Mouse (Mus musculus): Measurements from ENCODE around the gene Hcls1. TPM values are rescaled to one million over a fixed set of nuclear protein-coding genes. Genes with fewer than 3 reads are reported as not detected.

Gene Hcls1
- polyA plus RNA-seq, 1 experiment from 2014 or later, result 1.4 TPM

DNA sequence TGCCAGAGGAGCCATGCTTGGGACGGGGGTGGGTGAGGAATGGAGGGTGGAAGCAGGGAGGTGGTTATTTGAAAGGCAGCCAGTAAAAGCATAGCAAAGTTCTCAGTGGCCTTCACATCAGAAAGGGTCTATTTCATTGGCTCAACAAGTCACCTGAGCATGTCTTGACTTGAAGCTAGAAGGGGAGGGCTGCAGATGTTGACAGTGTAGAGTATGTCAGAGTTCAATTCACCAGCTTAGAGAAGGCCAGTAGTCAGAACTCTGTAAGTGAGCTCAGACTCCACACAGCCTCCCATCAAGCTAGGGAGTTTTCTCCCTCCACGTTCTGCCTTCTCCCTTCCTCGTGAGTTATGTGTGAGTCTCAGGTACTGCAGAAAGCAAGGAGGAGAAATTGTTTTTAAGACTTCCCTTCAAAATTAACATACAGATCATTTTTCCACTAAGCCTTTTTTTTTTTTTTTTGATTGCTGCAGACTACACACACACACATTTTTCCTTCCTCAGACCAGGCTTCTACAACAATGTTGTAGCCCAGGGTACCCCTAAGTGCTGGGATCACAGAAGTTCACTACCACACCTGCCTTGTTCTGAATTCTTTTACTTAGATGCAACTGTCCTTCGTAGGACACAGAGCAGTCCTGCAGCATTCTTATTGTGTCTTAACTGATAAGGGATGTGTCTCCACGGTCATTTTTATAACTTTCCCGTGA, 497 bp upstream of the Hcls1 start:
- no peak overlapping the region for H3K27ac ChIP-seq (ENCODE audit: low read depth, low read length)
- DNase-seq (ENCODE audit: low spot score) (no peak), ATAC-seq (no peak)
- peaks cover 36% of the 10 kb centered on the region for H3K36me3 ChIP-seq (ENCODE audit: control insufficient read depth, insufficient read depth, low read length)
- no peaks in the 10 kb centered on the region for H3K27me3 ChIP-seq (replicated peaks; ENCODE audit: control insufficient read depth, insufficient read depth, low read length)
- no peak overlapping the region for H3K4me2 ChIP-seq (ENCODE audit: low read length)
- H3K9me3 ChIP-seq (replicated peaks; ENCODE audit: control insufficient read depth, low read length), result no peaks in the 10 kb centered on the region
- no peaks in the 10 kb centered on the region for H3K4me1 ChIP-seq (ENCODE audit: control insufficient read depth, insufficient read depth, low read length)
- H3K9ac ChIP-seq (ENCODE audit: low read length), result no peak overlapping the region
- no peak overlapping the region for H3K4me3 ChIP-seq (ENCODE audit: low read depth, low read length)
- WGBS, result 83% methylated on average over 6 of the region's 6 CpGs

DNA sequence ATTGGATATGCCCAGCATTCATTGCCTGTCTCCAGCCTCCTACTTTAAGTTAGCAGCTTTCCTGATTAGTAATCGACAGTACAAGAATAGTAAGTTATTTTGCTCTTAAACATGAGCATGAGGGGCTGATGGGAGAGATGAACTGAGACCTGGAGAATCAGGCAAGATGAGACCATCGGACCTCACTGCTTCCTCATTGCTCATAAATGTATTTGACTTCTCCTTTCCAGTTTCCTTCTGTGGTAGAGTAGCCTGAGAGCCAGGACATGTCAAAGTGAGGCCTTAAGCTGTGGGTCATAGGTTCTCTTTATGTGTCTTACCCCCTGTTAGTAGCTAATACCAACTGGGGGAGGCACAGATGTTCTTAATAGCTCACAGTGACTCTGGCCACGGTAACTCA, 1.0 kb downstream of the Hcls1 start:
- Histone ChIP-seq H3K27ac (ENCODE audit: low read depth, low read length) (no peak overlapping the region), H3K27me3 (replicated peaks; ENCODE audit: control insufficient read depth, insufficient read depth, low read length) (no peaks in the 10 kb centered on the region), H3K9me3 (replicated peaks; ENCODE audit: control insufficient read depth, low read length) (no peaks in the 10 kb centered on the region), H3K9ac (ENCODE audit: low read length) (no peak overlapping the region), H3K4me1 (ENCODE audit: control insufficient read depth, insufficient read depth, low read length) (no peaks in the 10 kb centered on the region), H3K4me2 (ENCODE audit: low read length) (no peak overlapping the region), H3K4me3 (ENCODE audit: low read depth, low read length) (no peak overlapping the region), H3K36me3 (ENCODE audit: control insufficient read depth, insufficient read depth, low read length) (peaks cover 21% of the 10 kb centered on the region)
- DNase-seq (ENCODE audit: low spot score) (no peak), ATAC-seq (no peak)
- 95% methylated on average over 3 of the region's 3 CpGs for WGBS

DNA sequence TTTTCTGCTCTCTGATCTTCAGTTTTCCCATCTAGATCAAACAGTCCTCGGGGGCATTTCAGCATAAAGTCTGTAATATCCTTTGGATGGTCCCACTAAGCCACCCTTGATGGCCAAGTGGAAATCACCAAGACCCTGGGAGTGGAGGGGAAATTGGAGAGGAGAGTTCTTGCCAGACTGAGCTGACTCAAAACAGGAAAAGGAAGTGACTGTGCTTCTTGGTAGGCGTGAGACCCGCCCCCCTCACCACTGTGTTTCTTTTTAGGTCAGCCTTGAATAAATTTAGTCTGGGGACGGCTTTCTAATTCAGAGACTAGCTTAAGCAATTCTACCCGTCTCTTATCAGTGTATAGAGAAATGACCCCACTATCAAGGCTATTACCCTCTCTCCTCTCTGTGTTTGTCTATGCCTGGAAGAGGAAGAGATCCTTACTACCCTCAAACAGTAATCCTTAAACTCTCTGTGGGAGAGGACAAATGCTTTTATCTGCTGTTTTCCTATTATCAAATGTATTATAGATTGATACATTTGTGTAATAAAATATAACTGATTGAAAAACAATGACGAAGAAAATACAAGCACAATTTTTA, 6.4 kb downstream of the Hcls1 start:
- no peak overlapping the region for H3K27ac ChIP-seq (ENCODE audit: low read depth, low read length)
- peaks cover 4% of the 10 kb centered on the region; the same call in 1 of the 2 replicates for H3K4me1 ChIP-seq (ENCODE audit: control insufficient read depth, insufficient read depth, low read length)
- H3K4me3 ChIP-seq (ENCODE audit: low read depth, low read length), result no peak overlapping the region
- WGBS, result 81% methylated on average over 6 of the region's 6 CpGs
- H3K36me3 ChIP-seq (ENCODE audit: control insufficient read depth, insufficient read depth, low read length), result no peaks in the 10 kb centered on the region
- no peak for DNase-seq (ENCODE audit: low spot score)
- no peaks in the 10 kb centered on the region for H3K9me3 ChIP-seq (replicated peaks; ENCODE audit: control insufficient read depth, low read length)
- no peak for ATAC-seq
- no peak overlapping the region for H3K9ac ChIP-seq (ENCODE audit: low read length)
- H3K4me2 ChIP-seq (ENCODE audit: low read length), result no peak overlapping the region
- no peaks in the 10 kb centered on the region for H3K27me3 ChIP-seq (replicated peaks; ENCODE audit: control insufficient read depth, insufficient read depth, low read length)

DNA sequence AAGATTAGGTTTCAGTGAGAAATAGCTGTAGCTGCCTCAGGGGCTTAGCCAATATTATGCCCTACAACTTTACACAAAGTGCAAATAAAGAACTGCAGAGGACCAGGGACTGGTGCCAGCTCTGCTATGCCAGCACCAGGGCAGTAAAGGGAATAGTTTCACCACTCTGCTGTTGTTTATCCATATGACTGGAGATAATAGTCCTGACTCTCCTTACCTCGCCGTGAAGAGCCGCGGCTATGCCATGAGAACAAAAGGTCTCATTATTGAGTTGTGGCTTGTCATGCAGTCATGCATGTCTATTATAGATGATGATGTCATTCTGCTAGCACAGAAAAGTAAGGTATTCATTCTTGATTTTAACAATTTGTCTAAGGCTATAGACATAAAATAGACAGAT, 7.1 kb downstream of the Hcls1 start:
- Histone ChIP-seq H3K4me3 (ENCODE audit: low read depth, low read length) (no peak overlapping the region), H3K9me3 (replicated peaks; ENCODE audit: control insufficient read depth, low read length) (no peaks in the 10 kb centered on the region), H3K9ac (ENCODE audit: low read length) (no peak overlapping the region), H3K27ac (ENCODE audit: low read depth, low read length) (no peak overlapping the region), H3K4me1 (ENCODE audit: control insufficient read depth, insufficient read depth, low read length) (peaks cover 4% of the 10 kb centered on the region; the same call in 1 of the 2 replicates), H3K36me3 (ENCODE audit: control insufficient read depth, insufficient read depth, low read length) (no peaks in the 10 kb centered on the region), H3K4me2 (ENCODE audit: low read length) (no peak overlapping the region), H3K27me3 (replicated peaks; ENCODE audit: control insufficient read depth, insufficient read depth, low read length) (no peaks in the 10 kb centered on the region)
- peak; percentile 14 for DNase-seq (ENCODE audit: low spot score)
- WGBS, result 31% methylated on average over 4 of the region's 4 CpGs
- no peak for ATAC-seq

DNA sequence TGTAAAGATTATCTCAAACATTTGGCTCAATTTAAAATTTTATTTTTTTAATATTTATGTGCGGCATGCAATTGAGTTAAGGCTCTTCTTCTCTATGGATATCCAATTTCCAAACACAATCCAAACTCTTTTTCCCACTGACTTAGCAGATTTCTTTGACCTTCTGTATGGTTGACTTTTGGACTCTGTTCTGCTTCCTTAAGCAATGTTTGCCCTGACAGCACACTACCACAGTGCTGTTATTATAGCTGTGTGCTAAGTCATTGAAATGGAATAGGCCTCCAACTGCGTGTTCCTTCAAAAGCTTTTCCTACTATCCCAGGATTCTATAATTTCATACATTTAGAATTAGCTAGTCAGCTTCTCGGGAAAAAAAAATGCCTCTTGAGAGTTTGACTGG, 8.8 kb downstream of the Hcls1 start:
- ATAC-seq, result no peak
- H3K4me3 ChIP-seq (ENCODE audit: low read depth, low read length), result no peak overlapping the region
- 89% methylated on average over 3 of the region's 3 CpGs for WGBS
- no peaks in the 10 kb centered on the region for H3K36me3 ChIP-seq (ENCODE audit: control insufficient read depth, insufficient read depth, low read length)
- H3K4me1 ChIP-seq (ENCODE audit: control insufficient read depth, insufficient read depth, low read length), result peaks cover 4% of the 10 kb centered on the region; the same call in 1 of the 2 replicates
- no peaks in the 10 kb centered on the region for H3K9me3 ChIP-seq (replicated peaks; ENCODE audit: control insufficient read depth, low read length)
- DNase-seq (ENCODE audit: low spot score), result no peak
- no peak overlapping the region for H3K27ac ChIP-seq (ENCODE audit: low read depth, low read length)
- no peak overlapping the region for H3K9ac ChIP-seq (ENCODE audit: low read length)
- no peaks in the 10 kb centered on the region for H3K27me3 ChIP-seq (replicated peaks; ENCODE audit: control insufficient read depth, insufficient read depth, low read length)
- H3K4me2 ChIP-seq (ENCODE audit: low read length), result no peak overlapping the region

DNA sequence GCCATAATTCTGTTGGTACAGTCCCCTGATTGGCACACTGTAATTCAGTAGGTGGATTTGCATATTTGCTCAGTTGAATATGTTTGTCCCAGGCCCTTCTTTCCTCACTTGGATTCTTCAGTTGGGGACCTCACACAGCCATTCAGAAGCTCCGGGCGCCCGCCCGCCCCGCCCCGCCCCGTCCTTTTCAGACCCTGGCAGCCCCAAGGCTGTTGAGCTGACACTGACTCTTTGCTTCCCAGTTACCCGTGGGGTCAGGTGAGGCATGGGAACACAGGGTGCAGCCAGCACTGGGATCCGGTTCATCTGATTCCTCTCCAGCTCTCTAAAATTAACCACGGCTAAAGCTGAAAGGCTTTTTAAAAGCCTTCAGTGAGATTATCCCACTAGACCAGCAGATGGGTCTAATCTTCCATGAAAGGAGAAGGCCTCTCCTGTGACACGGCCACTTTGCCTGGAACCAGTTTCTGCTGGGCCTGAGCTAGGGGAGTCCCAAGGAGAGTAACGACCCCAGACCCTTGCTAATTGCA, 10.2 kb downstream of the Hcls1 start:
- WGBS, result 11% methylated on average over 12 of the region's 12 CpGs
- DNase-seq (ENCODE audit: low spot score) (peak; percentile 24), ATAC-seq (peak; percentile 60)
- no peaks in the 10 kb centered on the region for H3K36me3 ChIP-seq (ENCODE audit: control insufficient read depth, insufficient read depth, low read length)
- no peak overlapping the region for H3K9ac ChIP-seq (ENCODE audit: low read length)
- no peaks in the 10 kb centered on the region for H3K27me3 ChIP-seq (replicated peaks; ENCODE audit: control insufficient read depth, insufficient read depth, low read length)
- H3K27ac ChIP-seq (ENCODE audit: low read depth, low read length), result no peak overlapping the region
- no peaks in the 10 kb centered on the region for H3K9me3 ChIP-seq (replicated peaks; ENCODE audit: control insufficient read depth, low read length)
- peaks cover 4% of the 10 kb centered on the region; the same call in 1 of the 2 replicates for H3K4me1 ChIP-seq (ENCODE audit: control insufficient read depth, insufficient read depth, low read length)
- no peak overlapping the region for H3K4me3 ChIP-seq (ENCODE audit: low read depth, low read length)
- no peak overlapping the region for H3K4me2 ChIP-seq (ENCODE audit: low read length)

DNA sequence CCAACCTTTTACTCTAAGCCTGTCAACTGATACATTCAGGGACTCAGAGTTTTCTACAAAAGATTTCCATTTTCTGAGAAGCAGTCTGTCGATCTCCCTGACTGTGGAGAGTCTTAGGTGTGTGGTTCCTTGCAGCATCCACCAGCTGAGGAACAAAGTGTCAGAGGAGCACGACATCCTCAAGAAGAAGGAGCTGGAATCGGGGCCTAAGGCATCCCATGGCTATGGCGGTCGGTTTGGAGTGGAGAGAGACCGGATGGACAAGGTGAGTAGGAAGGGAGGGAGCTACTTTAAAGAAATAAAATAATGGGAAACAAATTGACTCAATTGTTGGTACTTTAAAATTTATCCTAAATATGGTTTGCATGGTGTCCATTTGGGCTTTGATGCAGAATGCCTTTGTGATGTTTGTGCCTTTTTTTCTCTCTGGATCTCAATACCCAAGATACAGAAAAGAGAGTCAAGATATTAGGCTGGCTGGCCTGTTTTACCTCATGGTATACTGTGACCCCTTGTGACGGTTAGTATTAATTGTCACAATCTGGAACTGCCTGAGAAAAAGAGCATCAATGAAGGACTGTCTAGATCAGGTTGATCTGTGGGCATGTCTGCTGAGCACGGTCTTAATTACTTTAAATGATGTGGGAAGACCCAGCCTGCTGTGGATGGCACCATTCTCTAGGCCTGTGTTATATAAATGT, 11.8 kb downstream of the Hcls1 start:
- Histone ChIP-seq H3K4me1 (ENCODE audit: control insufficient read depth, insufficient read depth, low read length) (peaks cover 4% of the 10 kb centered on the region; the same call in 1 of the 2 replicates), H3K4me2 (ENCODE audit: low read length) (no peak overlapping the region), H3K27me3 (replicated peaks; ENCODE audit: control insufficient read depth, insufficient read depth, low read length) (no peaks in the 10 kb centered on the region), H3K36me3 (ENCODE audit: control insufficient read depth, insufficient read depth, low read length) (no peaks in the 10 kb centered on the region), H3K27ac (ENCODE audit: low read depth, low read length) (no peak overlapping the region), H3K9me3 (replicated peaks; ENCODE audit: control insufficient read depth, low read length) (no peaks in the 10 kb centered on the region), H3K9ac (ENCODE audit: low read length) (no peak overlapping the region), H3K4me3 (ENCODE audit: low read depth, low read length) (no peak overlapping the region)
- 84% methylated on average over 8 of the region's 8 CpGs for WGBS
- no peak for DNase-seq (ENCODE audit: low spot score)
- ATAC-seq, result no peak

DNA sequence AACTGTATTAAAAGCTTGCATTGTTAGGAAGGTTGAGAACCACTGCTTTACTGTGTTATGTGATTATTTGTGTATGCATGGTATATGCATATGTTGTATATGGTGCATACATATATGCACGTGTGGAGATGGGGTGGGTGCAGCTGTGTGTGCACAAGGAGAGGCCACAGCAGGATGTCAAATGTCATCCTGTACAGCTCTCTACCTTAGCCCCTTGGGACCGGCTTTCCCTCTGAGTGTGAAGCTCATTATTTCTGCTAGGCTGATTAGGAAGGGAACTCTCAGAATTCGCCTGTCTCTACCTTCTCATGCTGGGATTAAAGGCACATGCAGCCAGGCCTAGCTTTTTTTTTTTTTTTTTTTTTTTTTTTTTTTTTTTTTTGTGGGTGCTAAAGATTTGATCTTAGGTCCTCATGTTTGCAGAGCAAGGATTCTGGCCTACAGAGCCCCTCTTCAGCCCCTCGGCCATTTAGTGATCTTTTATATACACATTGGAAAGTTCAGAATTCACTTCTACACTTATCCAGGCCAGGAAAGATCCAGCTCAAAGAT, 12.9 kb downstream of the Hcls1 start:
- no peak overlapping the region for H3K9ac ChIP-seq (ENCODE audit: low read length)
- H3K9me3 ChIP-seq (replicated peaks; ENCODE audit: control insufficient read depth, low read length), result no peaks in the 10 kb centered on the region
- 44% methylated on average over 4 of the region's 4 CpGs for WGBS
- DNase-seq (ENCODE audit: low spot score) (no peak), ATAC-seq (no peak)
- H3K36me3 ChIP-seq (ENCODE audit: control insufficient read depth, insufficient read depth, low read length), result no peaks in the 10 kb centered on the region
- no peaks in the 10 kb centered on the region for H3K27me3 ChIP-seq (replicated peaks; ENCODE audit: control insufficient read depth, insufficient read depth, low read length)
- no peak overlapping the region for H3K27ac ChIP-seq (ENCODE audit: low read depth, low read length)
- no peak overlapping the region for H3K4me3 ChIP-seq (ENCODE audit: low read depth, low read length)
- H3K4me2 ChIP-seq (ENCODE audit: low read length), result no peak overlapping the region
- H3K4me1 ChIP-seq (ENCODE audit: control insufficient read depth, insufficient read depth, low read length), result peaks cover 4% of the 10 kb centered on the region; the same call in 1 of the 2 replicates
